Mouse (Mus musculus) left cerebral cortex, postnatal 4 days (tissue): ENCODE results near the gene Ahnak2. TPM values are rescaled to one million over a fixed set of nuclear protein-coding genes. Genes with fewer than 3 reads are reported as not detected.
"Not testable (repeated sequence)": the region's sequence is repeated elsewhere in the genome, so short reads cannot be mapped to it uniquely, and the experiment has no call there.

ENCODE experiments used
- DNase-seq: peaks from one replicate; pipeline ENCODE4 v3.0.0-alpha.2; 2022
- intact Hi-C: fragments of 180-260 bp; cut with DNase I; formaldehyde crosslinking; loops from one replicate; pipeline ENCODE4 v1.15.1; 2025
- total RNA-seq, 2 experiments: library from RNA; stranded (reverse); gene quantifications; 2 replicates each; pipeline ENCODE4 v1.2.3; 2021

Ahnak2 gene
- 10 to 100 TPM; 28.1 to 28.2 TPM for total RNA-seq

GRCm38 (mm10) chr12:112801864-112802846, at the start of gene Ahnak2:
TSS of gene Ahnak2 (minus strand) at chr12:112802657.
- intact Hi-C loops = no loop called here
- peak; percentile 75 for DNase-seq

DNA sequence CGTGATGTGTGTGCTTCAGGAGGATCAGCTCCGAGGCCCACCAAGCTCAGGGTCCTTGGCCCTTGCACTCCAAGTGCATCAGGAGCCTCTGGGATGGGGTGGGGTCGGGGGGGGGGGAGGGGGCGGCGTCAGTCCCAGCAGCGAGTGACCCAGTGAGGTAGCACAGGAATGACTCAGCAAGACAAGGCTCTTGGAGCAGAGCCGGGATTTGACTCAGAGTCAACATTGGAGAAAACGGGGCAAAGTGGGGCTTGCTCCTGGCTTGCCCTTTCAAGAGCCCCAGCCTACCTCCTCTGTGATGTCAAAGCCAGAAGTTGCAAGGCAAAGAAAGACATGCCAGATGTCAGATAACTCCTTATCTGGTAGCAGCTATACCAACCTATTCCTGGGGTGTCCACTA, 48.7 kb upstream of the Ahnak2 start:
- DNase-seq = no peak
- intact Hi-C loops = no loop called here

DNA sequence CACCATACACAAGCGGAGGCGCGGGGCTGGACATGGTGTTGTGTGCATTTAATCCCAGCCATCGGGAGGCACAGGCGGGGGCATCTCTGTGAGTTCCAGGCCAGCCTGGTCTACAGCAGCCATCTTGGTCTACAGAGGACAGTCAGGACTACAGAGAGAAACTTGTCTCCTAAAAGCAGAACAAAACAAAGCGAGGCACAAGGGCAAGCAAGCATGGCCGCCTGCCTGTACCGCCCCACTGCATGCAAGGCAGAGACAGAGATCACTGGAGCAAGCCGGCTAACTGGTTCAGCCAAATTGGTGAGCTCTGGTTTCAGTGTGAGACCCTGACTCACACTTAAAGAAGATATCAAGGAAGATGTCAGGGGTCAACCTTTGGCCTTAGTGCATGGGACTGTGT, 47.9 kb upstream of the Ahnak2 start:
- no peak for DNase-seq
- intact Hi-C loops = no loop called here

GRCm38 (mm10) chr12:112849235-112850022, 47.0 kb upstream of the Ahnak2 start:
- no peak for DNase-seq
- intact Hi-C loops = no loop called here

- no peak for DNase-seq
- intact Hi-C loops = no loop called here
These were observed 45.4 kb upstream of the Ahnak2 start for GRCm38 (mm10) chr12:112847880-112848279.

DNA sequence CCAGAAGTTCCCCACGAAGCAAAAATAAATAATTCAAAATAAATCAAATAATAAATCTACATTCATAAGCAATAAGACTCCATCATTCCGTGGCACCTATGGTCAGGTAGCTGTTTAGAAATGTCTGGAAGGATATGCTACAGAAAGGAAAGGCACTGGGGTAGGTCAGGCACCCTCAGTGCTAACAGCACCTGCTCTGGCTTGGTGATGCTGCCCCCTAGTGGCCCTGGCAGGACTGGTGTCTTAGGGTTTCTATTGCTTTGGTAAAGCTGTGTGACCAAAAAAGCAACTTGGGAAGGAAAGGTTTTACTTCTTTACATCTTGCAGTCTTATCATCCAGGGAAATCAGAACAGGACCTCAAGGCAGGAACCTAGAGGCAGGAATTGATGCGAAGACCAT, 41.3 kb upstream of the Ahnak2 start:
- intact Hi-C loops = no loop called here
- DNase-seq = peak; percentile 91

DNA sequence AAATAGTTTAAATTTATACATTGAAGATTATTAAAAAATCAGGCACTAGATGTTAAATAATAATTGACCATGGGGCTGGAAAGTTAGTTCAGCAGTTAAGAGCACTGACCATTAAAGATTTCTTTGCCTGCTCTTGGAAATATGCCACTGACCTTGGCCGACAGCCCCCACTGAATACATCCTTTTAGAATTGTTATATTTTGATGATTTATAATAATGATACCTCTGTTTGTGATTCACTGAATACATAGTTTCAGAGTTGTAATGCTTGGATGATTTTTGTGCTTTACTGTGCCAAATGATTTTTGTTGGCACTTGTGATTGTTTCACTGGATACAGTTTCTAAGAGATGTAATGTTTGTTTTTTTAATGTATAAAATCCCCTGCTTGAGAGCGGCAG, 39.7 kb upstream of the Ahnak2 start:
- intact Hi-C loops = not testable (repeated sequence)

DNA sequence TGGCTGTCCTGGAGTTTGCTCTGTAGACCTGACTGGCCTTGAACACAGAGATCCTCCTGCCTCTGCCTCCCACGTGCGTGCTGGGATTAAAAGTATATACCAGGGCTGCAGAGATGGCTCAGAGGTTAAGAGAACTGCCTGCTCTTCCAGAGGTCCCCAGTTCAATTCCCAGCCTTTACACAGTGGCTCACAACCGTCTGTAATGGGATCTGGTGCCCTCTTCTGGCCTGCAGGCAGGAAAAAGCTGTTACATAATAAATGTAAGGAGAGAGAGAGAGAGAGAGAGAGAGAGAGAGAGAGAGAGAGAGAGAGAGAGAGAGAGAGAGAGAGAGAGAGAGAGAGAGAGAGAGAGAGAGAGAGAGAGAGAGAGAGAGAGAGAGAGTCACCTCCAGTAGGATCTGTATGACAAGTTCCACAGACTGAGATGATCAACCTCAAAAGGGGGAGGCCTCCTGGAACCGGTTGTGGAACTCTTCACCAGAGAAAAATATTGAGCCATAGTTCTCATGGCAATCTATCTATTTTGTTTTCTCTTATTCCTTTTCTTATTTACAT, 39.0 kb upstream of the Ahnak2 start:
- intact Hi-C loops, DNase-seq: not testable (repeated sequence)

More for the DNA sequence above, 39.7 kb upstream of the Ahnak2 start:
- not testable (repeated sequence) for DNase-seq

GRCm38 (mm10) chr12:112840209-112841086, 38.0 kb upstream of the Ahnak2 start:
- intact Hi-C loops = no loop called here

DNA sequence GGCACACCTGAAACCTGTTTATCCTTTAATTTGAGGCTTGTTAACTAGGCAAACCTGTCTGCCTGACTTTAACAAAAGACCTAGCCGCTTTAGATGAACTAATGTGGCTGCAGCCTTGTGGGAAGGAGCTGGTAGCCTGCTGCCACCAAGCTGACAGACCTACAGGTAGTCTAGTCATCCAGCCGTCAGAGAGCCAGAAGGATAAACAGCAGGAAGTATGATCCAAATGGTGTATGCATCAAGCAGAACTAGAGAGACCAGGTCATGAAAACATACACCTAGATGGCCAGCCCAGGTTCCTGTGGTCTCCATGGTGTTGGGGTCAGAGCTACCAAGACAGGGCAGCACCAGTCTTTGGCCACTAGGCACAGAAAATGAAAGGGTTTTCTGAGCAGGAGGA, 32.6 kb upstream of the Ahnak2 start:
- no peak for DNase-seq
- intact Hi-C loops = no loop called here

More at GRCm38 (mm10) chr12:112840209-112841086, 38.0 kb upstream of the Ahnak2 start:
- DNase-seq = peak; percentile 21

GRCm38 (mm10) chr12:112833527-112833926, 31.1 kb upstream of the Ahnak2 start:
- intact Hi-C loops = no loop called here
- DNase-seq = no peak

- intact Hi-C loops = no loop called here
- DNase-seq = no peak
These were observed 30.0 kb upstream of the Ahnak2 start for GRCm38 (mm10) chr12:112832411-112832810.

DNA sequence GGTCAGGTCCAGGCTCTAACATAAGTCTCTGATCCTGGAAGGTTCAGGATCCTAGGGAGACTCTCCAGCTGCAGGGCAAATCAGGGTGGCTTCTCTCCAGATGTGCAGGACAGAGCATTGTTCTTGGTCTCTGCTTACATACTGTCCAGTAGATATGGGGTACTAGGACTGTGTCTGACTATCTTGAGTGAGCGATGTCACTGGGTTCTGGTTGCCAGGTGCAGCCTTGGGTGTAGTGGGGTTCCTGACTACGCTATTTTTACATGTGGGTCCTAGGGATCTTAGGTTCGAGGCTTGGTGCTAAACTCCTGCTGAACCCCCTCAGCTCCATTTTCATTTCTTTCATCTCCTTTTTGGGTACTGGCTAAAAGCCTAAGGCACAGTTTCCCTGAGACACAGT, 28.1 kb upstream of the Ahnak2 start:
- intact Hi-C loops = no loop called here
- no peak for DNase-seq

- DNase-seq = no peak
- intact Hi-C loops = no loop called here
These were observed 27.7 kb upstream of the Ahnak2 start for GRCm38 (mm10) chr12:112830141-112830540.

GRCm38 (mm10) chr12:112829244-112829864, 26.9 kb upstream of the Ahnak2 start, which contains the start of gene Cdca4:
TSS of gene Cdca4 (minus strand) at chr12:112829423.
- peak; percentile 100 for DNase-seq
- intact Hi-C loops = no loop called here

DNA sequence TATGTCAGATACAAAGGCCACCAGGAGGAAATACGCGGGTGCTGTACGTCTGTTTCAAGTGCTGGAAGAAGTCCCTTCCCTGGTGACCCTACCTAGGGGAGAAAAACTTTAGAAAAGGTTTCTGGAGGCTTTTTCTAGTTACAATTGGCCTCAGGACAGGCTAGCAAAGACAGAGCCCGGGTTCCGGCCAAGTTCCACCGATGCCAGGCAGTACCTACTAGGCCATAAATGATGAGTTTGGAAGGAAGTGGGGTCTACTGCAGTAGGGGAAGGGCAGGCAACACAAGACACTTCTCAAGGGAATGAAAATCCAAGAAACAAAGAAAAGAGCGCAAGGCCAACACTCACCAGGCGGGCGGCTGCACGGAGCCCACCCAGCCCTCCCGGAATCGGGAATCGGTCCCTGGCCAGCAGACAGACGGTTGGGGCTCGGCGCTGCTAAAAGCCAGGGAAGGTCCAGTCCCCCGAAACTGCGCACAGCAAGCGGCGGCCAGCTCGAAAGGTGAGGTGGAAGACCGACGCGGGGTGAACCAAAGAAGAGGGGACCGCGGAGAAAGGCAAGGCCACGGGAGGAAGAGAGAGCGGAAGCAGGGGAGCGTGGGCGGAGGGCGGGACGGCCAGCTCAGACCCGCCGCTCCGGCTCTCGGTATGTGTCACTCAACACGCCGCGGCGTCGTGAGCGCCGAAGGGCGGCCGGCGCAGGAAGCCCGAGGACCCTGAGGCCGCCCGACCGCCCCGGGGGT, 26.2 kb upstream of the Ahnak2 start:
- no peak for DNase-seq
- intact Hi-C loops = no loop called here

DNA sequence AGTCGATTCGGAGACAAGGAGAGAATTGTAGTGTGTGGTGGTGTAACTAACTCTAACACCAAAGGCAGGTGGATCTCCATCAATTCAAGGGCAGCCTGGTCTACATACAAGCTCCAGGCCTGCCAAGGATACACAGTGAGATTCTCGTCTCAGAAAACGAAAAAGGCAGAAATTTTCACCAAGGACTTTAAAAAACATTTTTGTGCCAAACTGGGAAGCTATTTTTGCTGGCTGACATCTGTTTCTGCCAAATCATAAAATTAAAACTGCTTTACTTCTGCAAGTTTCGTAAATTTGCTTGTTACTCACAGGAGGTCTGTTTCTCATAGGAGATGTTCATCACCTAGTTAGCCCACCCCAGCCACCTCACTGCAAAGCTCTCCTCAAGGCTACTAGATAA, 23.4 kb upstream of the Ahnak2 start:
- no peak for DNase-seq
- intact Hi-C loops = no loop called here

GRCm38 (mm10) chr12:112823221-112823620, 20.8 kb upstream of the Ahnak2 start:
- DNase-seq = no peak
- intact Hi-C loops = no loop called here

GRCm38 (mm10) chr12:112822676-112823075, 20.2 kb upstream of the Ahnak2 start:
- DNase-seq = no peak

More at GRCm38 (mm10) chr12:112822676-112823075, 20.2 kb upstream of the Ahnak2 start:
- intact Hi-C loops = no loop called here
